Mouse (Mus musculus) midbrain, embryonic 14.5 days (tissue): ENCODE measurements at regions not wholly inside any gene's neighbourhood (a gene's known extent, or its start where the extent isn't known, plus 50 kb on each side); places are given as distances from the start of the nearest gene placed in this dataset.

Experiments
- ATAC-seq: fragments of 200-750 bp; cut with Nextera tagmentation; 2 replicates; pipeline ENCODE4 v1.8.0; 2017; ENCODE audit warnings: moderate number of reproducible peaks, moderate library complexity; ENCODE audit not compliant: low FRiP score, low TSS enrichment
- DNase-seq: peaks from one replicate; pipeline ENCODE4 v3.0.0-alpha.2; 2015
- H3K27ac ChIP-seq: fragments of 300-500 bp; sonication (generic); replicated peaks from 2 replicates; pipeline ENCODE4 v1.5.1; 2014; ENCODE audit warnings: mild to moderate bottlenecking, low read depth, low read length, moderate library complexity
- H3K27me3 ChIP-seq: fragments of 300-500 bp; sonication (generic); 2 replicates; pipeline ENCODE4 v1.6.1; 2014; ENCODE audit warnings: low read length, control low read depth, mixed read lengths; ENCODE audit not compliant: control insufficient read depth, insufficient read depth
- H3K36me3 ChIP-seq: fragments of 300-500 bp; sonication (generic); 2 replicates; pipeline ENCODE4 v1.6.1; 2014; ENCODE audit warnings: low read length, control low read depth; ENCODE audit not compliant: control insufficient read depth, insufficient read depth
- H3K4me1 ChIP-seq: fragments of 300-500 bp; sonication (generic); 2 replicates; pipeline ENCODE4 v1.6.1; 2014; ENCODE audit warnings: mild to moderate bottlenecking, antibody characterized with exemption, low read length, control low read depth; ENCODE audit not compliant: control insufficient read depth, insufficient read depth
- H3K4me2 ChIP-seq: fragments of 300-500 bp; sonication (generic); 2 replicates; pipeline ENCODE4 v1.6.1; 2014; ENCODE audit warnings: mild to moderate bottlenecking, low read length, moderate library complexity
- H3K4me3 ChIP-seq: fragments of 300-500 bp; sonication (generic); replicated peaks from 2 replicates; pipeline ENCODE4 v1.5.1; 2014; ENCODE audit warnings: low read depth, low read length
- H3K9ac ChIP-seq: fragments of 300-500 bp; sonication (generic); replicated peaks from 2 replicates; pipeline ENCODE4 v1.6.1; 2014; ENCODE audit warnings: mild to moderate bottlenecking, low read length, moderate library complexity
- H3K9me3 ChIP-seq: fragments of 300-500 bp; sonication (generic); 2 replicates; pipeline ENCODE4 v1.6.1; 2016; ENCODE audit warnings: low read length, control low read depth, mixed read lengths; ENCODE audit not compliant: control insufficient read depth
- whole genome bisulfite sequencing: fragments of 180-500 bp; shearing (Covaris S2); extraction: QIAGEN DNeasy Blood & Tissue Kit; methylation state at CpG from one replicate; pipeline ENCODE4 v1.1.7; 2014; 5-methylcytosine and 5-hydroxymethylcytosine counted together

- no peak overlapping the region for H3K4me2 ChIP-seq
- no peak for ATAC-seq
- H3K4me1 ChIP-seq, result no peaks in the 10 kb centered on the region
- DNase-seq, result no peak
- WGBS, result 84% methylated on average over 5 of the region's 5 CpGs
- H3K36me3 ChIP-seq, result no peaks in the 10 kb centered on the region
- H3K9me3 ChIP-seq, result no peaks in the 10 kb centered on the region
- H3K27me3 ChIP-seq, result no peaks in the 10 kb centered on the region
- no peak overlapping the region for H3K9ac ChIP-seq
- no peak overlapping the region for H3K4me3 ChIP-seq
- no peak overlapping the region for H3K27ac ChIP-seq
These were observed 209.7 kb upstream of the Etaa1 start for GRCm38 (mm10) chr11:18163156-18164024.

- Histone ChIP-seq H3K4me3 (no peak overlapping the region), H3K9me3 (no peaks in the 10 kb centered on the region), H3K36me3 (no peaks in the 10 kb centered on the region), H3K27me3 (no peaks in the 10 kb centered on the region), H3K9ac (no peak overlapping the region), H3K4me1 (no peaks in the 10 kb centered on the region), H3K27ac (no peak overlapping the region), H3K4me2 (no peak overlapping the region)
- DNase-seq (peak; percentile 58), ATAC-seq (0 out of 2 replicates have a peak, but pooled peaks have one; percentile 37)
- WGBS, result 73% methylated on average over 4 of the region's 4 CpGs
These were observed 202.8 kb upstream of the Etaa1 start for GRCm38 (mm10) chr11:18156506-18156905.

DNA sequence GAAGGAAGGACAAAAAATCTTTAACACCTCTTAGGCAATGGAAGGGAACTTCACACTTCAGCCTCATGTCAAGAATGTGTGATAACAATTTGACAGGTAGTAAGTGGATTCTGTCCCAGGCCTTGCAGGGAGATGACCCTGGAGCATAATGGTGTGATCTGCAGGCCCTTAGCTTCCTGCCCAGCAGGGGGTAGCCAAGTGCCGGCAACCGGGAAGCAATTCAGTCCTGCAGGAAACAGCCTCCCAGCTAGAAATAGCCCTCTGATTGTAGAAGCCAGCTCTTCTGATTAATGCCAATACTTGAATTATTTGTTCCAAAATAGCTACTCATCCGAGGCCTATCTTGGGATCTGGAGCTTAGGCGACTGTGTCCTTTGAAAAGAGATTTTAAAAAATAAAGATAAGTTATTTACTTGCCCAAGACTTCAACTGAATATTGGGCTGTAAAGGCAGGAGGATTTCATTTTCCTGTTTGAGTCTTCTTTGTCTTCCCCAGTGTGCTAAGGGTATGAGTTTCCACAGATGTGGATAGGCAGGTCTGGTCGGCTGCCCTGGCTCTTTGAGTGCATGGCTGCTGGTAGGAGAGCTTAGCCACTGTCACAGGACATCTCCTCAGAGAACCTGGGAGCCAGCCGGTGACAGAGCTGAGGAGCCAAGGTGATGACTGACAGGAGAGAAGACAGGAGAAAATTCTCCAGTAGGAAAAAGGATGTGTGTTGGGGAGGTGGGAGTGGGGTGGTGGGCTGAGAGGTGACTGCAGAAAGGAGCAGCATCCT lies 198.3 kb upstream of the Etaa1 start:
- H3K9me3 ChIP-seq, result no peaks in the 10 kb centered on the region
- H3K4me3 ChIP-seq, result no peak overlapping the region
- no peak overlapping the region for H3K4me2 ChIP-seq
- H3K27me3 ChIP-seq, result no peaks in the 10 kb centered on the region
- 21% methylated on average over 6 of the region's 6 CpGs for WGBS
- H3K4me1 ChIP-seq, result no peaks in the 10 kb centered on the region
- H3K27ac ChIP-seq, result no peak overlapping the region
- ATAC-seq, result peak; percentile 77; the same call in 1 of the 2 replicates
- no peak overlapping the region for H3K9ac ChIP-seq
- DNase-seq, result peak; percentile 85
- no peaks in the 10 kb centered on the region for H3K36me3 ChIP-seq

- Histone ChIP-seq H3K36me3 (no peaks in the 10 kb centered on the region), H3K27ac (no peak overlapping the region), H3K4me3 (no peak overlapping the region), H3K4me1 (no peaks in the 10 kb centered on the region), H3K9me3 (no peaks in the 10 kb centered on the region), H3K27me3 (no peaks in the 10 kb centered on the region), H3K9ac (no peak overlapping the region), H3K4me2 (no peak overlapping the region)
- DNase-seq (no peak), ATAC-seq (no peak)
- 39% methylated on average over 4 of the region's 4 CpGs for WGBS
These were observed 197.7 kb upstream of the Etaa1 start for GRCm38 (mm10) chr11:18151369-18151768.

GRCm38 (mm10) chr11:18127488-18127887 lies 173.8 kb upstream of the Etaa1 start:
- WGBS, result 78% methylated on average over 5 of the region's 5 CpGs
- H3K4me1 ChIP-seq, result no peaks in the 10 kb centered on the region
- ATAC-seq (no peak), DNase-seq (peak; percentile 9)
- H3K27ac ChIP-seq, result no peak overlapping the region
- H3K36me3 ChIP-seq, result no peaks in the 10 kb centered on the region
- H3K9ac ChIP-seq, result no peak overlapping the region
- H3K4me2 ChIP-seq, result no peak overlapping the region
- no peak overlapping the region for H3K4me3 ChIP-seq
- no peaks in the 10 kb centered on the region for H3K9me3 ChIP-seq
- H3K27me3 ChIP-seq, result no peaks in the 10 kb centered on the region

- Histone ChIP-seq H3K4me2 (no peak overlapping the region), H3K4me1 (no peaks in the 10 kb centered on the region), H3K27ac (no peak overlapping the region), H3K27me3 (no peaks in the 10 kb centered on the region), H3K9me3 (no peaks in the 10 kb centered on the region), H3K4me3 (no peak overlapping the region), H3K36me3 (no peaks in the 10 kb centered on the region), H3K9ac (no peak overlapping the region)
- ATAC-seq (no peak), DNase-seq (no peak)
- 90% methylated on average over 6 of the region's 6 CpGs for WGBS
These were observed 169.4 kb upstream of the Etaa1 start for GRCm38 (mm10) chr11:18123031-18123430.

- H3K36me3 ChIP-seq, result no peaks in the 10 kb centered on the region
- DNase-seq (no peak), ATAC-seq (no peak)
- H3K9ac ChIP-seq, result no peak overlapping the region
- H3K27me3 ChIP-seq, result no peaks in the 10 kb centered on the region
- no peaks in the 10 kb centered on the region for H3K9me3 ChIP-seq
- H3K4me1 ChIP-seq, result no peaks in the 10 kb centered on the region
- no peak overlapping the region for H3K27ac ChIP-seq
- no peak overlapping the region for H3K4me2 ChIP-seq
- WGBS, result 82% methylated on average over 2 of the region's 2 CpGs
- H3K4me3 ChIP-seq, result no peak overlapping the region
These were observed 168.9 kb upstream of the Etaa1 start for GRCm38 (mm10) chr11:18122616-18123015.

- H3K9me3 ChIP-seq, result no peaks in the 10 kb centered on the region
- no peaks in the 10 kb centered on the region for H3K27me3 ChIP-seq
- ATAC-seq (peak; percentile 58; the same call in 1 of the 2 replicates), DNase-seq (peak; percentile 67)
- no peaks in the 10 kb centered on the region for H3K4me1 ChIP-seq
- 74% methylated on average over 9 of the region's 9 CpGs for WGBS
- no peak overlapping the region for H3K9ac ChIP-seq
- H3K36me3 ChIP-seq, result no peaks in the 10 kb centered on the region
- no peak overlapping the region for H3K4me3 ChIP-seq
- no peak overlapping the region for H3K4me2 ChIP-seq
- no peak overlapping the region for H3K27ac ChIP-seq
These were observed 162.2 kb upstream of the Etaa1 start for GRCm38 (mm10) chr11:18115693-18116450.
